Mouse (Mus musculus): ENCODE results near the gene Capn13.

Gene Capn13

DNA sequence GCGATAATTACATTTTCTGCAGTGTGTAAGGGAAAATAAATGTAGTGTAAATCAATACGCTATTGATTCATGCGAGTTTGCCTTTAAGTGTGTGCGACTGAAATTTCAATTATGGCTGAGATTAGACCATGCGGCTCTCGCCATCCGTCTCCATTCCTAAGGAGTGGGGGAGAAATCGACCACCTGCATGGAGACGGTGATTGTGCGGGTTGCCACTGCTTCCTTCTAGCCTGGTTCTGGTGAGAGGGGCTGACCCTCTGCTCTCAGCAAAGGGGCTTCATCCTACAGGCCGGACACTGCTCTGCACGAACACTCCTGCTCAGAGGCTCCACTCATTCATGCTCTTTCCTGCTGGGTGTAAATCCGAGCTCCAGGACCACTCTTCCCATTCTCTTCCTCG is 58.0 kb downstream of the Capn13 start:
- 91% methylated on average over 14 of the region's 14 CpGs for WGBS

DNA sequence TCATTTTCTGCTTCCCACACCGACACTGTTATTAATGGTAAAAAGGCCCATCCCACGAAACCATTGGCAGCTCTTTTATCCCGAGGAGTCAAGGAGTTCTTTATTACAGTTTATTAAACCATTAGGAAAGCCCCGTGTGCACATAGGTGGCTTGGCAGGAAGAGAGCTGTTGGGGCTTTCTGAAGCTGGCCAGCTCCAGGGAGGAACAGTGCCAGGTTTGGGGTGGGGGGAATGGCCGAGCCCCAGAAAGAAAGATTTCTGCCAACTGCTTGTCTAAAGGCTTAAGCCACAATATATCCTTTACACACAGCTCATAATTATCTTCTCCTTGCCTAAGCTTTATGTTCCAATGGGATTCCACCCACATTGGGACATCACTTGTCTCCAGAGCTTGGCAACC is 71.6 kb downstream of the Capn13 start:
- WGBS = 62% methylated on average over 5 of the region's 5 CpGs

GRCm38 (mm10) chr17:73325314-73325713 is 75.4 kb downstream of the Capn13 start:
- WGBS = 58% methylated on average over 6 of the region's 6 CpGs

DNA sequence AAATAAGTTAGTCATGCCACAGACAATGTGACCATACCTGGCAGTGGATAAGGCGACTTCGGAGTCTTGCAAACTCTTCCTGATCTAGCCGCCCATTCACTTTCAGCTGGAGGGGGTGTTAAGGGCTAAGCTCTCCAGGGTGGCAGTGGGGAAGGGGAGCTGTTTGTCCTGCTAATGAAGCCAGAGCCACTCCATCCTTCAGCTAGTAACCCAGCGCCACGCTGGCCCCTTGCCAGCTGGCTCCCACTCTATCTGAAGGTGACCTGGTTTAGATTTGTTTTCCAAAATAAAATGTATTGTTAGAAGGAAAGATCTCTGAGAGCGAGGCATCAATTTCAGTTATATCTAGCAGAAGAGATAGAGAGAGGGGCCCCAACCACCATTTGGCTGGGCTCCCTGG is 75.9 kb downstream of the Capn13 start:
- WGBS = 54% methylated on average over 6 of the region's 6 CpGs

DNA sequence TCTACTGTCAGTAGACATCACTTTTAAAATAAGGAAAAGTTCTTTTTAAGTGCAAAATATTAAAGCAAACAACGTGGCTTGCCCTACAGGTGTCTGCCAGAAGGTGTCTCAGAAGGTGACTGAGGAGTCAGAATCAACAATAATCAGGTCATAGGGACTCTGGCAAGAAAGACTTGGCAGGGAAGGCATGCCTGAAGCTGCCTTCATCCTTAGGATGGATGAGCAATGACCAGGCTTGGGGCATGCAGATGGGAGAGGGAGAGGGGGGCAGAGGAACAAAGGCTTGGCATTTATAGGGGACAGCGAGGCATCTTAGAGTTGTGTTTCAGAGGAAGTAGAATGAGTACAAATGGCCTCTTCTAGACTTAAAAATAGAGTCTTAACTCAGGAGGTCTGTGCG is 76.7 kb downstream of the Capn13 start:
- 79% methylated on average over 3 of the region's 3 CpGs for WGBS

DNA sequence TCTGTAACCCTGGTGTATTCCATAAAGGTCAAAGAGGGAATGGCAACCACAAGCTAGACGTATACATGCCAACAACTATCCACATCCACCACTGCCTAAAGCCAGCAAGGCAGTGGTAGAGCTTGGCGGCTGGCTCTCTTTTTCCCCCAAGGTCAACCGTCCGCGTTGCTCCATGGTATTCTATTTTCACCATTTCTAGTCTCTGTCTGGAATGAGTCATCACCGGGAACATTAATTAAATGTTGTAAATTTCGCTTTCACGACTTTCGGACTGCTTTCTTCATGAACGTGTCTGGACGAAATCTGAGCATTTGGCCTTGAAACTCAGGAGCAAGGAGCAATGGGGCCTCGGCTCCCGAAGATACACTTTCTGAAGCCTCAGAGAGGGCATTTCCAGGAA is 85.9 kb downstream of the Capn13 start:
- 94% methylated on average over 13 of the region's 13 CpGs for WGBS

- WGBS = 92% methylated on average over 5 of the region's 5 CpGs
Measured at GRCm38 (mm10) chr17:73311491-73311890, 89.2 kb downstream of the Capn13 start.

DNA sequence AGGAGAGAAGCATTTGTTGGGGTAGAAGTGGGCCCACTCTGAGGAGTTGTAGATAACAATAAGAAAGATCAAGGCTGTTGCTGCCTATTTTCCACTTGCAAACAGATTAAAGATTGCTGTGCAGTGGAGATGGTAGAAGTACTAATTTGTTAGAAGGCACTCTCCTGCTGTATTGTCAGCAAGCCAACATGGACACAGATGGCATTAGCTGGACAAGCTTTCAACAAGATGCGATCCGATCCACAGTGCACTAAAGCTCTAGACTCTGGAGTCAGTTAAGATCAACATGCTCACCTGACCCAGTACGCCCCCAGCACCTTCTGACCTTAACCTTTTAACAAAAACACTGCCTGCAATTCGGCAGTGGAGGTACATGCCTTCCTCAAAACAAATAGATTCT is 92.0 kb downstream of the Capn13 start:
- WGBS = 83% methylated on average over 4 of the region's 4 CpGs

- WGBS = 63% methylated on average over 7 of the region's 7 CpGs
Measured at GRCm38 (mm10) chr17:73306626-73307025, 94.0 kb downstream of the Capn13 start.

DNA sequence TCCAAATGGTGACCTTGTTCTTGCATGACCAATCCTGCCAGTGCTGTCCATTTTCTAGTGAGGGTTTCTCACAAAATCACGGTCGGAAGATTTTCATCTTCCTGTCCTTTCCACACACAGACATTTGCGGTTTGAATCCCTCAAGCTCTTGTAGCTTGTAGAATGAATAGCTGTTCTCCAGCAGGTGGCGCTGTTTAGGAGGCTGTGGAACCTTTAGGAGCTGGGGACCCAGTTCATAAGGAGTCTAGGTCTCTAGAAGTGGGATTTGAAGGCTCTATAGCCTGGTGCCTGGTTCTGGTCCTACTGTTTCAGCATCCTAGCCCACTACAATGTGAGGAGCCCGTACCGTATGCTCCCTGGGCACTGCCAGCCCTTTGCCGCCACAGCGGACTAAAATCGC is 95.0 kb downstream of the Capn13 start:
- 50% methylated on average over 9 of the region's 9 CpGs for WGBS

- WGBS = 70% methylated on average over 19 of the region's 19 CpGs
Measured at GRCm38 (mm10) chr17:73304086-73304812, 96.4 kb downstream of the Capn13 start.

- WGBS = 81% methylated on average over 13 of the region's 13 CpGs
Measured at GRCm38 (mm10) chr17:73303676-73304075, 97.0 kb downstream of the Capn13 start.

DNA sequence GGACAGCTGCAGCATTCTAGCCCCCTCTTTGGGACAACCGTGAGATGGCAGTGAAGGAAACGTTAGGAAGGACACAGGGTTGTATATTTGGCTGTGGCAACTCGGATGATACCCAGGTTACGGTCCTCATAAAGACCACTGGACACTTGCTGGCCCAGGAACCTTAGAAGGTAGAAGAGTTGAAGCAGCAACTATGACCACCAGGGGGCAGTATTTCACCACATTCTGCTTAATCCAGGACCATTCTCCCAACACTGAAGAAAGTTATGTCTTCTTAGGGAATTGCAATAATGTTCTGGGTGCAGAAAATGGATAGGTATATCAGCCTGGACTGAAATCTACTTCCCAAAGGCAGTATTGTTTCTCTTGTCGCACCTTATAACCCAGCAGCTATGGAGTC is 97.4 kb downstream of the Capn13 start:
- 31% methylated on average over 5 of the region's 5 CpGs for WGBS

GRCm38 (mm10) chr17:73302104-73302503 is 98.6 kb downstream of the Capn13 start:
- 8% methylated on average over 10 of the region's 10 CpGs for WGBS

GRCm38 (mm10) chr17:73301258-73302050 is 99.2 kb downstream of the Capn13 start:
- 31% methylated on average over 15 of the region's 15 CpGs for WGBS

- WGBS = 73% methylated on average over 7 of the region's 7 CpGs
Measured at GRCm38 (mm10) chr17:73300147-73300880, 100.4 kb downstream of the Capn13 start.

DNA sequence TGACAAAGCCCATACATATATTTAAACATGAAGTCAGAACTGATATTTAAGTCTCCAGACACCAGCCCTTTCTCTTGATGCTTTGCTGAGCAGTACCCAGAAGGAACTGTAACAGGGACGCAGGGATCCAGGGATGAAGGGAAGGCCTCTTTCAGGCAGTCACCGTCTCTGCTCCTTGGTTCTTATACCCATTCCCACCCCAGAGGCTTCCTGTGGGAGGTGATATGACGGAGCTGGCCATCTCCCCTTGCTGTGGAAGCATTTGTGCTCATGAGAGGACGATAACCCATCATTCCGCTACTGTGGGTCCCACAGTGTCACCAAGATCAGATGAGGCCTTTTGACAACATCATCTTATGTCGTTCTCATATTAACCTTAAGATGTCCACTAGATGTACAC is 101.7 kb downstream of the Capn13 start:
- 90% methylated on average over 6 of the region's 6 CpGs for WGBS

- WGBS = 35% methylated on average over 4 of the region's 4 CpGs
Measured at GRCm38 (mm10) chr17:73296855-73297254, 103.8 kb downstream of the Capn13 start.

GRCm38 (mm10) chr17:73293237-73293636 is 107.4 kb downstream of the Capn13 start:
- WGBS = 63% methylated on average over 3 of the region's 3 CpGs

- WGBS = 66% methylated on average over 2 of the region's 2 CpGs
Measured at GRCm38 (mm10) chr17:73284301-73284700, 116.4 kb downstream of the Capn13 start.

GRCm38 (mm10) chr17:73282702-73283101 is 118.0 kb downstream of the Capn13 start:
- WGBS = 59% methylated on average over 6 of the region's 6 CpGs

- WGBS = 96% methylated on average over 4 of the region's 4 CpGs
Measured at GRCm38 (mm10) chr17:73277770-73278169, 122.9 kb downstream of the Capn13 start.
